Mouse (Mus musculus) embryonic facial prominence, embryonic 14.5 days (tissue): Measurements from ENCODE around the gene Hectd4. TPM values are rescaled to one million over a fixed set of nuclear protein-coding genes. Genes with fewer than 3 reads are reported as not detected.
"Not testable (repeated sequence)": the region's sequence is repeated elsewhere in the genome, so short reads cannot be mapped to it uniquely, and the experiment has no call there.

Source experiments
- ATAC-seq: fragments of 200-750 bp; cut with Nextera tagmentation; 2 replicates; pipeline ENCODE4 v1.8.0; 2017; ENCODE audit warnings: low read depth, moderate number of reproducible peaks, moderate TSS enrichment
- DNase-seq: peaks from one replicate; pipeline ENCODE4 v3.0.0-alpha.2; 2015; ENCODE audit warnings: low spot score
- H3K27ac ChIP-seq: fragments of 300-500 bp; sonication (generic); replicated peaks from 2 replicates; pipeline ENCODE4 v1.5.1; 2014; ENCODE audit warnings: low read depth, mild to moderate bottlenecking, low read length, moderate library complexity
- H3K27me3 ChIP-seq: fragments of 300-500 bp; sonication (generic); replicated peaks from 2 replicates; pipeline ENCODE4 v1.6.1; 2014; ENCODE audit warnings: low read length; ENCODE audit not compliant: control insufficient read depth, insufficient read depth
- H3K36me3 ChIP-seq: fragments of 300-500 bp; sonication (generic); 2 replicates; pipeline ENCODE4 v1.6.1; 2014; ENCODE audit warnings: low read length, mixed read lengths; ENCODE audit not compliant: control insufficient read depth, insufficient read depth
- H3K4me1 ChIP-seq: fragments of 300-500 bp; sonication (generic); 2 replicates; pipeline ENCODE4 v1.6.1; 2014; ENCODE audit warnings: antibody characterized with exemption, low read length; ENCODE audit not compliant: control insufficient read depth, insufficient read depth
- H3K4me2 ChIP-seq: fragments of 300-500 bp; sonication (generic); 2 replicates; pipeline ENCODE4 v1.6.1; 2014; ENCODE audit warnings: low read depth, mild to moderate bottlenecking, low read length, moderate library complexity, mixed read lengths
- H3K4me3 ChIP-seq: fragments of 300-500 bp; sonication (generic); 2 replicates; pipeline ENCODE4 v1.5.1; 2014; ENCODE audit warnings: low read depth, mild to moderate bottlenecking, low read length
- H3K9ac ChIP-seq: fragments of 300-500 bp; sonication (generic); 2 replicates; pipeline ENCODE4 v1.6.1; 2014; ENCODE audit warnings: low read depth, mild to moderate bottlenecking, low read length, moderate library complexity, mixed read lengths
- H3K9me3 ChIP-seq: fragments of 300-500 bp; sonication (generic); 2 replicates; pipeline ENCODE4 v1.6.1; 2016; ENCODE audit warnings: low read length; ENCODE audit not compliant: control insufficient read depth
- WGBS: fragments of 180-500 bp; shearing (Covaris S2); extraction: QIAGEN DNeasy Blood & Tissue Kit; methylation state at CpG from one replicate; pipeline ENCODE4 v1.1.7; 2014; 5-methylcytosine and 5-hydroxymethylcytosine counted together
- polyA plus RNA-seq: library from polyadenylated mRNA; unstranded; fragments of >200 nt; fragmentation: Nextera tagmentation; extraction: Ambion mirVana; gene quantifications from 2 replicates; pipeline ENCODE4 v1.2.1, GENCODE M21; 2014

Hectd4 gene
- polyA plus RNA-seq, 1 experiment from 2014 or later = 7.3 TPM

GRCm38 (mm10) chr5:121221328-121221850 lies 1.4 kb downstream of the Hectd4 start:
- Histone ChIP-seq H3K4me3 (peak overlapping the region; percentile 92), H3K36me3 (no peaks in the 10 kb centered on the region), H3K9me3 (no peaks in the 10 kb centered on the region), H3K9ac (peak overlapping the region; percentile 86), H3K27me3 (no peaks in the 10 kb centered on the region), H3K4me2 (peak overlapping the region; percentile 84), H3K4me1 (peaks cover 8% of the 10 kb centered on the region; the same call in 1 of the 2 replicates), H3K27ac (no peak overlapping the region)
- ATAC-seq (0 out of 2 replicates have a peak, but pooled peaks have one; percentile 3), DNase-seq (peak; percentile 9)
- WGBS = 16% methylated on average over 19 of the region's 23 CpGs

DNA sequence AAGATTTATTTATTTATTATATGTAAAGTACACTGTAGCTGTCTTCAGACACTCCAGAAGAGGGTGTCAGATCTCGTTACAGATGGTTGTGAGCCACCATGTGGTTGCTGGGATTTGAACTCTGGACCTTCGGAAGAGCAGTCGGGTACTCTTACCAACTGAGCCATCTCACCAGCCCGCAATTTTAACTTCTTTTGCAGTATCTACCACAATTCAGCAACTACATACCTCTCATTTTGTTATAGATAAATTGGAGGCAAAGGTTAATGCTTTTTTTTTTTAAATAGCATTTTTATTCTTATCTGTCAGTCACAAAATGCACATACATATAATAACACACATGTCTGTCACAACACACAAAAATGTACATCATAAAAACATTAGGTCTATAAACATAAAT lies 4.0 kb downstream of the Hectd4 start:
- WGBS = 93% methylated on average over 3 of the region's 4 CpGs
- not testable (repeated sequence) for H3K4me1 ChIP-seq, H3K9ac ChIP-seq, H3K9me3 ChIP-seq, H3K27me3 ChIP-seq, H3K27ac ChIP-seq, H3K4me2 ChIP-seq, H3K4me3 ChIP-seq, ATAC-seq, H3K36me3 ChIP-seq, DNase-seq

DNA sequence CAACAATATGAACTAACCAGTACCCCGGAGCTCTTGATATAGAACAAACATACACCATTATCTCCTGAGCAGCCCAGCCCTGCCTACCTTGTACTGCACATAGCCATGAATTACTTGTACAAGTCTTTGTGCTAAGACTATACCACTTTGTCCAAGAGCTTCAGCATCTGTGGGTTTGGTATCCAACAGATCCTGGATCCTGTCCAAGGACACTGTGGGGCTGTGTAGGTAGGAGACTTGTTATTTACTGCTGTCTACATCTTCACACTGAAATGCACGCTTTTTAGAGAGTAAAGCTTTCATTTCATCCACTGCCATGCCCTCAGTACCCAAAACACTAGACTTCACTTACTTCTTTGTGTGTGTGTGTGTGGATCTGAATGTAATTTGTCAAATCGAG lies 4.8 kb downstream of the Hectd4 start:
- no peak overlapping the region for H3K27ac ChIP-seq
- H3K4me2 ChIP-seq = no peak overlapping the region
- H3K9me3 ChIP-seq = no peaks in the 10 kb centered on the region
- no peaks in the 10 kb centered on the region for H3K27me3 ChIP-seq
- no peaks in the 10 kb centered on the region for H3K36me3 ChIP-seq
- ATAC-seq (no peak), DNase-seq (no peak)
- WGBS = 87% methylated on average over 3 of the region's 3 CpGs
- H3K9ac ChIP-seq = no peak overlapping the region
- peaks cover 8% of the 10 kb centered on the region; the same call in 1 of the 2 replicates for H3K4me1 ChIP-seq
- no peak overlapping the region for H3K4me3 ChIP-seq

DNA sequence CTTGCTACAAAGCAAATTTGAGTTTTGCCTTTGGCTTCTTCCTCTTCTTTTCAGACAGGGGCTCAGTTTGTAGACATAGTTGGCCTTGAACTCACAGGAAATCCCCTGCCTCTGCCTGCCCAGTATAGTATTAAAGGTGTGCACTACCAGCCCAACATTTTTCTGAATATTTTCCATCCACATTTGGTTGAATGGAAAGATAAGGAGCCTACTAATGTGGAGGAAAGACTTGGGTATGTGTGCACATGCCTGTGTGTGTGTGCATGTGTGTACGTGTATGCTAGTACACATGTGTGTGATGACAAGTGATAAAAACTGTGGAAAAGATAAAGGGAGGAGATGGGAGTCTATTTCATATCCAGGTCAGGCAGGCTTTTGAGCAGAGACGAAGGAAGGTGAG lies 5.8 kb downstream of the Hectd4 start:
- Histone ChIP-seq H3K4me1 (peaks cover 8% of the 10 kb centered on the region; the same call in 1 of the 2 replicates), H3K27me3 (no peaks in the 10 kb centered on the region), H3K9ac (no peak overlapping the region), H3K9me3 (no peaks in the 10 kb centered on the region), H3K27ac (no peak overlapping the region), H3K4me3 (no peak overlapping the region), H3K4me2 (no peak overlapping the region), H3K36me3 (no peaks in the 10 kb centered on the region)
- DNase-seq = no peak
- 93% methylated on average over 2 of the region's 2 CpGs for whole genome bisulfite sequencing
- ATAC-seq = no peak

DNA sequence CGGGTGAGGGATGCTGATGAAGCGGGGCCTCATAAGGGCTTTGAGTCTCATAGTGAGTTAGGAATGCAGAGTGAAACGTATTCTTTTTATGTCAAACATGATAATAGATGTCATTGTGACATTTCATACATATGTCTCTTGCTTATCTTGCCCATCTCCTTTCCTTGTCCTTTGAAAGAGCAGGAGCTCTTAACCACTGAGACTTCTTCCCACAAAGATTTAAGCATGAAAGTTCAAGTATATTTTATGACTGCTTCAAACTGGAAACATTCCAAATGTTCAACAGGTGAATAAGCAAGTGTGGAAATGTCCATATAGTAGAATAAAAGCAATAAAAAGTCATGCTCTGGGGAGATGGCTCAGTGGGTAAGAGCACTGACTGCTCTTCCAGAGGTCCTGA lies 6.4 kb downstream of the Hectd4 start:
- no peak for DNase-seq
- Histone ChIP-seq H3K27me3 (no peaks in the 10 kb centered on the region), H3K4me2 (no peak overlapping the region), H3K9ac (no peak overlapping the region), H3K27ac (no peak overlapping the region), H3K4me1 (peaks cover 5% of the 10 kb centered on the region; the same call in 1 of the 2 replicates), H3K9me3 (no peaks in the 10 kb centered on the region), H3K36me3 (no peaks in the 10 kb centered on the region), H3K4me3 (no peak overlapping the region)
- no peak for ATAC-seq
- 76% methylated on average over 3 of the region's 3 CpGs for WGBS

DNA sequence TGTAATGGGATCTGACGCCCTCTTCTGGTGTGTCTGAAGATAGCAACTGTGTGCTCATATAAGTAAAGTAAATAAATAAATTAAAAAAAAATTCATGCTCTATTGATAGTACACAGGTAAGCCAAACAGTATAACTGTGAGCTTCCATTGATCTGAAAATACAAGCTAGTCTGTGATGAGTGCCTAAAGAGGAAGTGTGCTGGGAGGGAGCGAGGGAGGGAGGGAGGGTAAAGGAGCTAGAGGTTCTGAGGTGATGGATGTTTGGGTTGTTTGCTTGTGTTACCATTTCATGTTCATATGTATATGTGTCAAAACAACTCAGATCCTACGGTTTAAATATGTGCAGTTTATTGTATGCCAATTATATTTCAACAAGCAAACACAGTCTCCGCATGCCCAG lies 6.8 kb downstream of the Hectd4 start:
- Histone ChIP-seq H3K36me3 (no peaks in the 10 kb centered on the region), H3K27ac (no peak overlapping the region), H3K9ac (no peak overlapping the region), H3K9me3 (no peaks in the 10 kb centered on the region), H3K4me3 (no peak overlapping the region), H3K27me3 (no peaks in the 10 kb centered on the region), H3K4me2 (no peak overlapping the region), H3K4me1 (0 out of 2 replicates have a peak, but pooled peaks cover under 1% of the 10 kb centered on the region)
- 86% methylated on average over 4 of the region's 4 CpGs for WGBS
- no peak for DNase-seq
- ATAC-seq = no peak

DNA sequence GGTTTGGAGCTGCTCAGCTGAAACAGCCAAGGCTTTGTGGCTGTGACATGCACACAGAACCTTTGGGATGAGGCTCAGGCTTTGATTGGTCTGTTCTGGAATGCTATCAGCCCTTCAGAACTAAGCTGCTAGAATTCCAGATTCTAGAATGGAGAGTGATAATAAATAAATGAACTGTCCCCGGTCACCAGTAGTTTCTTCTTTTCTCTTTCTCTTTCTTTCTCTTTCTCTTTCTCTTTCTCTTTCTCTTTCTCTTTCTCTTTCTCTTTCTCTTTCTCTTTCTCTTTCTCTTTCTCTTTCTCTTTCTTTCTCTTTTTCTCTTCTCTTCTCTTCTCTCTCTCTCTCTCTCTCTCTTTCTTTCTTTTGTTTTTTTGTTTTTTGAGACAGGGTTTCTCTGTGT lies 7.3 kb downstream of the Hectd4 start:
- not testable (repeated sequence) for H3K9ac ChIP-seq, H3K36me3 ChIP-seq, H3K27me3 ChIP-seq, H3K9me3 ChIP-seq, H3K4me1 ChIP-seq, H3K27ac ChIP-seq, DNase-seq, ATAC-seq, H3K4me2 ChIP-seq, H3K4me3 ChIP-seq
- WGBS = 87% methylated on average over 1 of the region's 1 CpGs

GRCm38 (mm10) chr5:121229182-121229581 lies 9.2 kb downstream of the Hectd4 start:
- 85% methylated on average over 2 of the region's 2 CpGs for WGBS

GRCm38 (mm10) chr5:121230811-121231210 lies 10.8 kb downstream of the Hectd4 start:
- no peak overlapping the region for H3K27ac ChIP-seq
- H3K4me3 ChIP-seq = no peak overlapping the region
- H3K9ac ChIP-seq = no peak overlapping the region
- no peaks in the 10 kb centered on the region for H3K4me1 ChIP-seq
- DNase-seq = no peak
- H3K9me3 ChIP-seq = no peaks in the 10 kb centered on the region
- no peak overlapping the region for H3K4me2 ChIP-seq
- H3K36me3 ChIP-seq = no peaks in the 10 kb centered on the region
- ATAC-seq = no peak
- H3K27me3 ChIP-seq = no peaks in the 10 kb centered on the region
- whole genome bisulfite sequencing = 94% methylated on average over 9 of the region's 9 CpGs

More at GRCm38 (mm10) chr5:121229182-121229581, 9.2 kb downstream of the Hectd4 start:
- H3K4me3 ChIP-seq = no peak overlapping the region
- H3K9me3 ChIP-seq = no peaks in the 10 kb centered on the region
- DNase-seq = no peak
- no peak for ATAC-seq
- H3K4me2 ChIP-seq = no peak overlapping the region
- H3K9ac ChIP-seq = no peak overlapping the region
- H3K4me1 ChIP-seq = no peaks in the 10 kb centered on the region
- no peak overlapping the region for H3K27ac ChIP-seq
- no peaks in the 10 kb centered on the region for H3K27me3 ChIP-seq
- no peaks in the 10 kb centered on the region for H3K36me3 ChIP-seq
